Mouse (Mus musculus) spleen, postnatal 10 days (tissue): Measurements from ENCODE around the gene 4930524N10Rik.

Source experiments
- DNase-seq, 2 experiments: peaks; one replicate each; pipeline ENCODE4 v3.0.0; 2021 to 2022; ENCODE audit warnings: low spot score in 2 of 2

Gene 4930524N10Rik

DNA sequence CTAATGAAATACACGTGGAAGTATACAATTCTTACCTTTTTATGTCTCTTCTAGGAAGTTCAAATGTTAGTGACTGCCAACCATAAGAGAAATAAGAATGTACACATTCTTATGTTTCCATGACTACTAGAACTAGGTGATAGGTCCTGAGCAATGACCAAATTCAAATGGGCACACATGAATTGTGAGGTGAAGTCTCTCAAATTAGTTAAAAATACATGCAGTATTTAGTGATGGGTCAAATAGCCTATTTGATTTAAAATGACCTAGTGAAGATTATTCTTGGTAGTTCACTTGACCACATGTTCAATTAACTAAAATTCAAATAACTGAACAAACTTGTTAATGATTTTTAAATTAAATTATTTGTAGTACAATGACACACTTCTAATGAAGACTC, at the start of gene 4930524N10Rik:
Gene 4930524N10Rik (minus strand): TSS at position 101 of the 400 bp plus-strand sequence.
- DNase-seq = no peak

DNA sequence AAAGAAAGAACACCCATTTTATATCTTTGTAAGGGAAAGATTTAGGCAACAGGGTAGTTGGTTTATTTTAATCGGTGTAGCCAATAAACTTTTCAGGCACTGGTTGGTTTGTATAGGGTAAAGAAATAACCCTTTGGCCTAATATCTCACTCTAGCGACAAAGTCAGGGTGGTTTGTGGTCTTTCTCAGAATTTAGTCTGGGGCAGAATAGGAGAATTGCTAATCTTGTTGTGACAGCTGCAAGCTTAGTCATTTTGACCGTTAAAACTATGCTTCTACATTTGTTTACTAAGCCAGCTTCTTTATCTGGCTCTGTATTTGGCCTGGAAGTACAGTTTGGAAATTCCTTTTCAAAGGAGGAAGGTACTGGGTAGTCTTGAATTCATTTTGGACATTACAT, 6.8 kb upstream of the 4930524N10Rik start:
- DNase-seq = no peak

DNA sequence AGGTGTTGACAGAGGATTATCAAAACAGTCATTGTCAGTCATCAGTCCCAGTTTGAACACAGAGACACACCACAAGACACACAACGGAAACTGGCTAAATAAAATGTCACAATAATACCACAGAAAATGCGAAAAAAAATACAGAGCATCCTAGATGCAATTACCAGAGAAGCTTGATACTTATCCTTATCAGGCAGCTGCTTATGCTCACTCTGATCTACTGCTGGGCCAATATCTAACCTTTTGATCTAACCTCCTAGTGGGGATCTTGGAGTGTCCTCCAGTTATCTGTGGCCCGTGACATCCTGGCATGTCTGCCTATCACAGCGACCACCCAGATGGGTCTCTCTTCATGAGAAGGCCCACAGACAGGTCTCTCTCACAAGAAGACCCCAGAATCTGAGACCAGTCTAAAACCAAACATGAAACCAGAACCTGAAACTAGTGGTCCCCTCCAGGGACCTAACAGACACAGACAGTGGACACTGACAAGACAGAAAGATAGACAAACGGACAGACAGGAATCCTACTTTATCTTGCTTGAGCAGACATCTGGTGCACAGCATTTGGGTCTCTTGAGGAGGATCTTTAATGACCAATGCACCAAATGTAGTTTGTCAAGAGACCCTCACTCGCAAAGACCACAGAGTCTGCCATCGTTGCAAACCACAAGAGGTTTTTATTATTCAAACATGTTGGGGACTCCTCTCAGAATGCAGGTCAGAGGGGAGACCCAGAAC, 6.3 kb upstream of the 4930524N10Rik start:
- no peak for DNase-seq

DNA sequence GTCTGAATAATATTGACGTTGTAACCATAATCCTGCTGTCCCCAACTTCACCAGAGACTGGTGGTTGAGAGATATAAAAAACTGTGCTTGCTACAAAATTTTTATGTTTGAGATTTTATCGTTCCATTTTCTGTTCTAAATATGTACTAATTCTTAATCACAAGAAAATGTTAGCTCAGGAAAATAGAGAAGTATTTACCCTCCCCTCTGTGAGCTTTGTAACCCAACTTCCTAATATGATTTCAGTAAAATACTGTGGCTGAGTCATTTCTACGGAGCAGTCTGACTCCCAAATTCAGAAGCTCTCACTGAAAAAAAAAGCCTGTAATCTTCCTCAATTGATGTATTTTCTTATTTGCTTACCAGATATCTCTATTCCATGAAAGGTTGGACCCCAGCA, 4.7 kb upstream of the 4930524N10Rik start:
- no peak for DNase-seq
